Mouse (Mus musculus) kidney, embryonic 15.5 days (tissue): Measurements from ENCODE around the gene Mib2. TPM values are rescaled to one million over a fixed set of nuclear protein-coding genes. Genes with fewer than 3 reads are reported as not detected.
"Not testable (repeated sequence)": the region's sequence is repeated elsewhere in the genome, so short reads cannot be mapped to it uniquely, and the experiment has no call there.

Experiments
- ATAC-seq: fragments of 200-750 bp; cut with Nextera tagmentation; replicated peaks from 2 replicates; pipeline ENCODE4 v1.8.0; 2017; ENCODE audit warnings: moderate TSS enrichment; ENCODE audit not compliant: low FRiP score
- H3K27ac ChIP-seq: fragments of 300-500 bp; sonication (generic); 2 replicates; pipeline ENCODE4 v1.5.1; 2015; ENCODE audit warnings: mild to moderate bottlenecking, inconsistent platforms
- H3K27me3 ChIP-seq: fragments of 300-500 bp; sonication (generic); 2 replicates; pipeline ENCODE4 v1.6.1; 2015; ENCODE audit warnings: inconsistent platforms
- H3K36me3 ChIP-seq: fragments of 300-500 bp; sonication (generic); 2 replicates; pipeline ENCODE4 v1.6.1; 2015; ENCODE audit warnings: inconsistent platforms
- H3K4me1 ChIP-seq: fragments of 300-500 bp; sonication (generic); 2 replicates; pipeline ENCODE4 v1.6.1; 2015; ENCODE audit warnings: inconsistent platforms
- H3K4me2 ChIP-seq: fragments of 300-500 bp; sonication (generic); 2 replicates; pipeline ENCODE4 v1.6.1; 2015; ENCODE audit warnings: moderate library complexity, mild to moderate bottlenecking, inconsistent platforms
- H3K4me3 ChIP-seq: fragments of 300-500 bp; sonication (generic); replicated peaks from 2 replicates; pipeline ENCODE4 v1.5.1; 2015; ENCODE audit warnings: mild to moderate bottlenecking, inconsistent platforms
- H3K9ac ChIP-seq: fragments of 300-500 bp; sonication (generic); 2 replicates; pipeline ENCODE4 v1.6.1; 2015; ENCODE audit warnings: mild to moderate bottlenecking, inconsistent platforms
- H3K9me3 ChIP-seq: fragments of 300-500 bp; sonication (generic); replicated peaks from 2 replicates; pipeline ENCODE4 v1.6.1; 2016; ENCODE audit warnings: inconsistent platforms
- WGBS: fragments of 180-500 bp; shearing (Covaris S2); methylation state at CpG from one replicate; pipeline ENCODE4 v1.1.7; 2015; ENCODE audit warnings: mixed read lengths; 5-methylcytosine and 5-hydroxymethylcytosine counted together
- polyA plus RNA-seq: library from polyadenylated mRNA; unstranded; fragments of >200 nt; fragmentation: Nextera tagmentation; extraction: Ambion mirVana; gene quantifications from 2 replicates; pipeline ENCODE4 v1.2.1, GENCODE M21; 2015

The Mib2 gene
- polyA plus RNA-seq, 1 experiment from 2014 or later: 30.2 TPM

GRCm38 (mm10) chr4:155645308-155645707 is 23.7 kb downstream of the Mib2 start, which contains the start of gene Gm10563:
Gene Gm10563 (minus strand): TSS chr4:155645408.
- peaks cover 92% of the 10 kb centered on the region for H3K36me3 ChIP-seq
- WGBS: 96% methylated on average over 2 of the region's 2 CpGs
- not testable (repeated sequence) for H3K4me3 ChIP-seq, H3K27ac ChIP-seq, H3K27me3 ChIP-seq, H3K9me3 ChIP-seq, ATAC-seq, H3K9ac ChIP-seq, H3K4me2 ChIP-seq, H3K4me1 ChIP-seq

GRCm38 (mm10) chr4:155643531-155643930 is 25.5 kb downstream of the Mib2 start:
- H3K36me3 ChIP-seq: peaks cover 90% of the 10 kb centered on the region
- H3K9me3 ChIP-seq: no peaks in the 10 kb centered on the region
- WGBS: 95% methylated on average over 1 of the region's 1 CpGs
- H3K4me3 ChIP-seq: no peak overlapping the region
- ATAC-seq: no peak
- no peak overlapping the region for H3K9ac ChIP-seq
- no peak overlapping the region for H3K27ac ChIP-seq
- H3K4me1 ChIP-seq: no peaks in the 10 kb centered on the region
- no peaks in the 10 kb centered on the region for H3K27me3 ChIP-seq
- H3K4me2 ChIP-seq: no peak overlapping the region

DNA sequence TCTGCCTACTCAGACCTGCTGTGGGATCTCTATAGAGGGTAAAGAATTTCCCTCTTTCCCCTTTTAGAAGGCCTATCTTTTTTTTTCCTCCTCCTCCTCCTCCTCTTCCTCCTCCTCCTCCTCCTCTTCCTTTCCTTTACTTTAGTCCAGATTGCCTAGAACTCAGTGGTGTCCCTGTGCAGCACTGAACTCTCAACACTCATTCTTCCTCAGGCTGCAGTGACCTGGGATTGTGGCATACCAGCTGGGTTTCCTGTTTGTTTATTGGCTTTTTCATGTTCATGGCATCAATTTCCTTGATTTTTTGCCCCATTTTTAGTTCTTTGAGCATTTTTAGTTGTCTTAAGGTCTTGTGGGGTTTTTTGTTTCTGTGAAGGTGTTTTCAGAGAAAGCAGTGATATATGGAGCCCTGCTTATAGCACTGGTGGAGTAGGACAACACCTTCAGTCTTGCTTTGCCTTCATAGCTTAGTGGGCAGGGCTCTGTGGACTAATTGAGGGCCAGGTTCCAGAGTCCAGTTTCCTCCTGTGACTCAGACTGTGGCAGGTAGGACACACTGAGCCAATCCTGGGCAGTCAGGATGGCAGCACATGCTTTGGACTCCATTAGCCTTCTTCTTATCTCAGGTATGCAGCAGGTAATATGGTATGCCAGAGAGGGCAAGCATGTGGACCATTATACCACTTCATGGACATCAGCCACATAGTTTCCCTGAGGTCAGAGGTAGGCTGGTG is 33.1 kb downstream of the Mib2 start:
- Histone ChIP-seq H3K9me3 (no peaks in the 10 kb centered on the region), H3K27me3 (no peaks in the 10 kb centered on the region), H3K9ac (no peak overlapping the region), H3K27ac (no peak overlapping the region), H3K4me3 (no peak overlapping the region), H3K4me2 (no peak overlapping the region), H3K4me1 (no peaks in the 10 kb centered on the region), H3K36me3 (peaks cover 91% of the 10 kb centered on the region)
- no peak for ATAC-seq

DNA sequence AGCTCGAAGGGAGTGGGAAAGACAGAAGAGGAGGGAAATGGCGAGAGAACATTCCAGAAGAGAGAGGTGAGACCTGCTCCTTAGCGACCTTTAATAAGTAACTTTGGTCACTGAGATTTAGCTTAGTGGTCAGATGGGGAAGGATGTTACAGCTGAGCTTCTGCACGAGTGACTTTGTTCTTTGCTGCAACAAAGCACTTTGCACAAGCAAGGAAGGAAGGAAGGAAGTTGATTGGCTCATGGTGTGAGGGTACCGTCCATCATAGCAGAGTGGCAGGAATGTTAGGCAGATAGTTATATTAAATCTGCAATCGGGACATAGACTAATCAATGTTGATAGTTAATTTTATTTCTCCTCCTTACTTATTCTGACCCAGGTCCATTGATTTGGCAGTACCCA is 38.7 kb downstream of the Mib2 start:
- Histone ChIP-seq H3K4me1 (peaks cover 3% of the 10 kb centered on the region), H3K4me2 (no peak overlapping the region), H3K4me3 (no peak overlapping the region), H3K27ac (no peak overlapping the region), H3K9ac (no peak overlapping the region), H3K36me3 (peaks cover 79% of the 10 kb centered on the region), H3K9me3 (no peaks in the 10 kb centered on the region), H3K27me3 (no peaks in the 10 kb centered on the region)
- 87% methylated on average over 6 of the region's 6 CpGs for WGBS
- ATAC-seq: no peak

GRCm38 (mm10) chr4:155624338-155625291 is 44.4 kb downstream of the Mib2 start, which contains the start of gene Cdk11b:
Gene Cdk11b (plus strand): TSS chr4:155624854.
- Histone ChIP-seq H3K27ac (peak within 1 kb of the TSS; percentile 96), H3K4me3 (peak within 1 kb of the TSS; percentile 91), H3K9me3 (no peaks in the 10 kb centered on the region), H3K4me1 (peaks cover 11% of the 10 kb centered on the region), H3K27me3 (no peaks in the 10 kb centered on the region), H3K9ac (peak within 1 kb of the TSS; percentile 82), H3K36me3 (peaks cover 52% of the 10 kb centered on the region), H3K4me2 (peak within 1 kb of the TSS; percentile 78)
- WGBS: under 1% methylated on average over 84 of the region's 84 CpGs
- ATAC-seq: peak; percentile 100

DNA sequence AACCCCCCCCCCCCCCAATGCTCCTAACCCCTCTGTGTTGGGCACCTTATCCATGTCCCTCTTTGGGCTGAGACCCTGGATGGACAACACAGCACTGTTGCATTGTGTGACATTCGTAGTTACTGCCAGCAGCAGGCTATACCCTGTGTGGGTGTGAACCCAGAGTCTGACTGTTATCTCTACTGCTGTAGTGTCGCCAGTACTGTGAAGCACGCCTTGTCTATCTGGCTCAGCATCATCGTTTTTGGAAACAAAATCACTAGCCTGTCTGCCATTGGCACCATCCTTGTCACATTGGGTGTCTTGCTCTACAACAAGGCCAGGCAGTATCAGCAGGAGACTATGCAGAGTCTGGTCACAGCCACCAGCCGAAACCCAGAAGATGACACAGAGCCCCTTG is 50.7 kb downstream of the Mib2 start:
- Histone ChIP-seq H3K4me2 (no peak overlapping the region), H3K36me3 (peaks cover 82% of the 10 kb centered on the region), H3K27me3 (no peaks in the 10 kb centered on the region), H3K9ac (no peak overlapping the region), H3K4me3 (no peak overlapping the region), H3K4me1 (peaks cover under 1% of the 10 kb centered on the region; the same call in 1 of the 2 replicates), H3K9me3 (no peaks in the 10 kb centered on the region), H3K27ac (no peak overlapping the region)
- WGBS: 93% methylated on average over 5 of the region's 5 CpGs
- ATAC-seq: no peak

GRCm38 (mm10) chr4:155613264-155613663 is 55.7 kb downstream of the Mib2 start:
- 95% methylated on average over 3 of the region's 3 CpGs for WGBS
- H3K9me3 ChIP-seq: no peaks in the 10 kb centered on the region
- no peaks in the 10 kb centered on the region for H3K4me1 ChIP-seq
- no peak overlapping the region for H3K4me2 ChIP-seq
- H3K27ac ChIP-seq: no peak overlapping the region
- H3K36me3 ChIP-seq: peaks cover 89% of the 10 kb centered on the region
- no peak for ATAC-seq
- no peak overlapping the region for H3K9ac ChIP-seq
- H3K4me3 ChIP-seq: no peak overlapping the region
- H3K27me3 ChIP-seq: no peaks in the 10 kb centered on the region

DNA sequence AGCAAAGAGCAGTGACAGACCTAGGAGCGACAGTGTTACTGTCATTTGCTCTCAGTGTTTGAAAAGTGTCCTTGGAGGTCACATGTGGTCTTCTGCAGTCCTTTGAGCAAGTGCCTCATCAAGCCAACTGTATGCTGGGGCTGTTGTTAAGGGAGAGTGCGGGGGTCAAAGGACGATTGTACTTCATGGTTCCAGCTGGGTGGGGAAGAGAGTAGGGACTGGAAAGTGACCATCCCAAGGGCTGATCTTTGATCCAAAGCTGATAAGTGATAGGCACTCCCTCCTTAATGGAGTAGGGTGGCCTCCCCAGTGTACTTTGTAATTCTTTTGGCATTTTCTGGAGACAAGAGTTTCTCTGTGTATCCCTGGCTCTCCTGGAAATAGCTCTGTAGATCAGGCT is 57.1 kb downstream of the Mib2 start:
- no peak for ATAC-seq
- Histone ChIP-seq H3K27me3 (no peaks in the 10 kb centered on the region), H3K4me1 (no peaks in the 10 kb centered on the region), H3K4me3 (no peak overlapping the region), H3K27ac (no peak overlapping the region), H3K4me2 (no peak overlapping the region), H3K36me3 (peaks cover 75% of the 10 kb centered on the region), H3K9me3 (no peaks in the 10 kb centered on the region), H3K9ac (no peak overlapping the region)
- WGBS: 94% methylated on average over 3 of the region's 3 CpGs

- H3K9ac ChIP-seq: no peak overlapping the region
- H3K4me1 ChIP-seq: peaks cover 9% of the 10 kb centered on the region
- no peak overlapping the region for H3K4me2 ChIP-seq
- no peak overlapping the region for H3K27ac ChIP-seq
- no peak overlapping the region for H3K4me3 ChIP-seq
- WGBS: 39% methylated on average over 2 of the region's 2 CpGs
- H3K9me3 ChIP-seq: no peaks in the 10 kb centered on the region
- H3K27me3 ChIP-seq: no peaks in the 10 kb centered on the region
- ATAC-seq: peak; percentile 38; the same call in 1 of the 2 replicates
- H3K36me3 ChIP-seq: peaks cover 57% of the 10 kb centered on the region
Measured at GRCm38 (mm10) chr4:155606825-155607224, 62.2 kb downstream of the Mib2 start.

- H3K4me1 ChIP-seq: peaks cover 15% of the 10 kb centered on the region
- ATAC-seq: no peak
- no peaks in the 10 kb centered on the region for H3K9me3 ChIP-seq
- H3K4me3 ChIP-seq: no peak overlapping the region
- 87% methylated on average over 4 of the region's 4 CpGs for WGBS
- H3K4me2 ChIP-seq: no peak overlapping the region
- H3K36me3 ChIP-seq: peaks cover 42% of the 10 kb centered on the region
- H3K27me3 ChIP-seq: no peaks in the 10 kb centered on the region
- no peak overlapping the region for H3K9ac ChIP-seq
- H3K27ac ChIP-seq: no peak overlapping the region
Measured at GRCm38 (mm10) chr4:155605132-155605531, 63.9 kb downstream of the Mib2 start.
